Mouse (Mus musculus) megakaryocyte progenitor cell, adult 5-6 weeks (primary cell): ENCODE measurements around the gene Bmi1. TPM values are rescaled to one million over a fixed set of nuclear protein-coding genes. Genes with fewer than 3 reads are reported as not detected.

ENCODE experiments used
- ATAC-seq: replicated peaks from 2 replicates; pipeline ENCODE4 v1.8.0; 2016; ENCODE audit warnings: mild to moderate bottlenecking, moderate TSS enrichment, inconsistent platforms; ENCODE audit not compliant: poor library complexity
- total RNA-seq, 2 experiments: library from RNA; stranded (forward) in 1 of 2; stranded (reverse) in 1 of 2; fragments of 157-497, 149-512 nt in 1 of 2; fragments of 200-1000 nt in 1 of 2; gene quantifications; 2 replicates each; pipeline versions ENCODE4 v1.2.3 to v1.2.4; 2015 to 2017

The Bmi1 gene
- total RNA-seq (2015): 53.2 and 56.6 TPM in 2 replicates
- total RNA-seq (2017): 37.4 and 41.2 TPM in 2 replicates

GRCm38 (mm10) chr2:18676936-18677491 is at the start of gene Bmi1:
Gene Bmi1, plus strand, starts transcription at chr2:18677018.
- ATAC-seq: peak; percentile 20

GRCm38 (mm10) chr2:18630547-18630946 is 46.3 kb upstream of the Bmi1 start:
- ATAC-seq: peak; percentile 97

GRCm38 (mm10) chr2:18635052-18635451 is 41.8 kb upstream of the Bmi1 start:
- no peak for ATAC-seq

- ATAC-seq: peak; percentile 60
These were observed 28.3 kb upstream of the Bmi1 start for GRCm38 (mm10) chr2:18648563-18648962.

GRCm38 (mm10) chr2:18654821-18655220 is 22.0 kb upstream of the Bmi1 start:
- peak; percentile 92 for ATAC-seq

DNA sequence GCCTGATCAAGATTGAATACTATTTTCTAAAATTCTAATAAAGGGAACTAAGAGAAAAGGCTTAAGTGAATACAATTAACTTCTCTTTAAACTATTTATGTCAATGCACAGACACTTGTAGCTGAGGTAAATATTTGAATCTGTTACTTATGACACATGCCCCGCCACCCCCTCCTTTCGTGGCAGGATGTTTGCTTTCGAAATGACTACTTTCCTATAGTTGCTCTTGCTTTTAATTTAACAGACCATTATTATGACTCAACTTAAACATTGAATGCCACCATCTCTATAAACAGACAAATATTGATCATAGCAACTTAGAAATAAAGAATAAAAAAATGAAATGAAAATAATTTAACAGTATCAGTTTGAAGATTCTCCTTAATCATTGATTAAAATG is 12.8 kb upstream of the Bmi1 start:
- no peak for ATAC-seq

DNA sequence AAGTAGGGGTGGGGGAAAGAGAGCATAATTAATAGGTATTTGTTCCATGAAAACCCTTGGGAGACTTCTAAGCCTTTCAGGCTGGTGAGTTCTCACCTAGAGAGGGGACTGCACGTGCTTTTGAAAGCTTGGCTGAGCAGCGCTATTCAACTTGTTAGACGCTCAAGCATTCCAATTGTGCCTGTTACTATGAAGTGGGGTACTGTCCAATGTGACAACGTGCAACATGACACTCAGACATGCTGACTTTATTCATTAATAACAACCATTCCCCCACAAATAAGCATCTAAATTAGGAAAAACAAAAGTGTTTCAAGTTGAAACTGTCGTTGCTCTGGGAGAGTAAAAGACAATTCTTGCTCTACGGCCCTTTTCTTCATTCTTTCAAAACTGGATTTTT is 5.8 kb upstream of the Bmi1 start:
- ATAC-seq: no peak

DNA sequence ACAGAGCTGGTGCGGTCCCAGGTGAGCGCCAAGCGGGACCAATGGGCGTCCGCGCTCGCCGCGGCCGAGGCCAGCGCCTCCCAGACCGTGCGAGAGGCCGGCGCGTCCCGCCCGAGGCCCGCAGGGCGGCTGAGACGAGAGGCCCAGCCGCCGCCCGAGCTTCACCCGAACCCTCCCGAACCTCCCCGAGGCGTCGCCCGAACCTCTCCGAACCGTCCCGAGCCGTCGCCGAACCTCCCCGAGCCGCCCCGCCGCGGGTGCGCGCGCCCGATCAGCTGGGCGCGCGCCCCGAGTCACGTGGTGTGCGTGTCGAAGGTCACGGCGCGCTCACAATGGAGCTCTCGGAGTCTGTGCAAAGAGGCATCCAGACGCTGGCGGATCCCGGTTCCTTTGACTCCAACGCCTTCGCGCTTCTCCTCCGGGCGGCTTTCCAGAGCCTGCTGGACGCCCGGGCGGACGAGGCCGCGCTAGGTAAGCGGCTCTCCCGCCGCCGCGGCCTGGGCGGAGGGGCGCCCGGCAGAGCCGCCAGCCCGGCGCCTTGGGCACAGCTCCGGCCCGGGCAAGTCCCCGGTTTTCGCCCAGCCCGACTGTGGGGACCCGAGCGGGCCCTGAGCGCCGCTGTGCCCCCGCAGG is 4.6 kb upstream of the Bmi1 start, which contains the start of gene Commd3:
Gene Commd3, plus strand, starts transcription at position 252 of the 633 bp plus-strand sequence.
- ATAC-seq: peak; percentile 82

DNA sequence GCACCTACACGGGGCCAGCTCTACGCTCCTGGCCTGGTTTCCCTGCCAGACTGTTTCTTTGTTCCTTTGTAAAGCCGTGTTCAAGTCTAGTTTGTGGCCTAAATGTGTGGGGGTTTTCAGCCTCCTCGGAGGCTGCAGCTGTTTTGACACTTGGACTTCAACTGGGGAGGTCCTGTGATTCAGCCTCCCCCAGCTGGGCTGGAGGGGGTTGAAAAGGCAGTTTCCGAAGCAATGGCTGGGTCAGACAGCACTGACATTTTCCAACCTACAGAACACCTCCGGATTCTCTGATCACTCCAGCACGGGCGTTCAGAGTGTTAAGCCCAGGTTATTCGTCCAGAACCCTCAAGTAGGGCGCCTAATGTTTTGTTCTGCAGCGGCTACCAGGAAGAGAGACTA is 4.1 kb upstream of the Bmi1 start:
- ATAC-seq: no peak

- ATAC-seq: no peak
These were observed 3.1 kb upstream of the Bmi1 start for GRCm38 (mm10) chr2:18673766-18674165.

GRCm38 (mm10) chr2:18674193-18674902 is 2.5 kb upstream of the Bmi1 start:
- ATAC-seq: no peak

GRCm38 (mm10) chr2:18675681-18676456 is 949 bp upstream of the Bmi1 start:
- no peak for ATAC-seq

GRCm38 (mm10) chr2:18676457-18676935 is 322 bp upstream of the Bmi1 start:
- peak; percentile 37 for ATAC-seq

GRCm38 (mm10) chr2:18677631-18678471 is 1.0 kb downstream of the Bmi1 start:
- ATAC-seq: 0 out of 2 replicates have a peak, but pooled peaks have one; percentile 16

DNA sequence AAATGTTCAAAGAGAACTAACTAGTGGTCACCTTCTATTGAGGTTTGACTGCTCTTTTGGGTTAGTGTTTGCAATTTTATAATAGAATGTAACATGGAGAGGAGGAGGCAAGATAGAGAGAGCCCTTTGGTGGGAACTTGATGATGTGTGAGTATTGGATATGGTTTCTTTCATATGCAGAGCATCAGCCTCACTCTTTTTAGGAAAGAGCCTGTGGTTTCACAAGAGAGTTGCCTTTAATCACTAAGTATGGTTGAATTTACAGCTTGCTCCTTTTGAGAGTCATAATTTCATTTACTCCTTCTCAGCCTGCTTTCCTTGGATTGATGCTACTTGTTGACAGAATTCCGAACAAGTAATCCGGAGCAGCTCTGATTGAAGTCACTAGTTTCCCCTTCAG is 2.9 kb downstream of the Bmi1 start:
- ATAC-seq: no peak

- ATAC-seq: no peak
These were observed 3.7 kb downstream of the Bmi1 start for GRCm38 (mm10) chr2:18680501-18680900.

DNA sequence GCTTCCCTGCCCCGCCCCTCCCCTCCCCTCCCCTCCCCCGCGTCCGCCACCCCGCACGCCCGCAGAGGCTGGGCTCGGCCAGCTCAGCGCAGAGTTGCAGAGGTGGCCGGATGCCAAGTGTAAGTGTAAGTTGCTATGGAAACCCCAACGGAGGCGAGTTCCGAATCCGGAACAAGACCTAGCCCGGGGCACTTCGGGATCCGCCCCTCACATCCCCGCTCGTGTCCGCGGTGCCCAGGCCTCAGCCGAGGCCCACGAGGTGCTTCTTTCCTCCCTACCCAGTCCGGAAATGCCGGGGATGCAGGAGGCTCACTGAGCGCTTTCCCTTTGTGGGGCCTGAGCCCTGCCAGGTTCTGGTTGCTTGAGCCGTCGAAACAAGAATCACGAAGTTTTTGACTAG is 4.1 kb downstream of the Bmi1 start:
- ATAC-seq: peak; percentile 38

DNA sequence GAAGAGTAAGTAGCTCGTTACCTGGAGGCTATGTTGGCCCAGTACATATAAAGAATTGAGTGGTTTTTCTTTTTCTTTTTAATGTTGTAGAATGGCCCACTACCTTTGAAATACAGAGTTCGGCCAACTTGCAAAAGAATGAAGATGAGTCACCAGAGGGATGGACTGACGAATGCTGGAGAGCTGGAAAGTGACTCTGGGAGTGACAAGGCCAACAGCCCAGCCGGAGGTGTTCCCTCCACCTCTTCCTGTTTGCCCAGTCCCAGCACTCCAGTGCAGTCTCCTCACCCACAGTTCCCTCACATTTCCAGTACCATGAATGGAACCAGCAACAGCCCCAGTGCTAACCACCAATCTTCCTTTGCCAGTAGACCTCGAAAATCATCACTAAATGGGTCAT is 7.2 kb downstream of the Bmi1 start:
- ATAC-seq: no peak

DNA sequence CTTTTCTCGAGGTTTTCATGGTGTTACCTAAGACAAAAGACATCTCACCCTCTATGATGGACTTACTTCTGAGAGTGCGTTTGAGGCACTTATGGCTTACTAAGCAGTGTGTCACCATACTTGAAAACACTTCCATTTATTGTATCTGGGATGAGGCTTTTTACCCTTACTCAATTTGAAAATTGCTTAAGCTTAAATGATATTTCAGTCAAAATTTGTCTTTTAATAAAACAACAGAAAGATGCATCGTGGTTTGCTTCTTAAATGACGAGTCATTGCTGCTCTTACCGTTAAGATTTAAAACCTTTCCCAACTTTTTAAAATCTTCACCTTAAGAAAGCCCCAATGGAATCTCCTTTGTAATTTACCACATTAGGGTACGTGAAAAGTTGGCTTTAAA is 9.6 kb downstream of the Bmi1 start:
- ATAC-seq: no peak

DNA sequence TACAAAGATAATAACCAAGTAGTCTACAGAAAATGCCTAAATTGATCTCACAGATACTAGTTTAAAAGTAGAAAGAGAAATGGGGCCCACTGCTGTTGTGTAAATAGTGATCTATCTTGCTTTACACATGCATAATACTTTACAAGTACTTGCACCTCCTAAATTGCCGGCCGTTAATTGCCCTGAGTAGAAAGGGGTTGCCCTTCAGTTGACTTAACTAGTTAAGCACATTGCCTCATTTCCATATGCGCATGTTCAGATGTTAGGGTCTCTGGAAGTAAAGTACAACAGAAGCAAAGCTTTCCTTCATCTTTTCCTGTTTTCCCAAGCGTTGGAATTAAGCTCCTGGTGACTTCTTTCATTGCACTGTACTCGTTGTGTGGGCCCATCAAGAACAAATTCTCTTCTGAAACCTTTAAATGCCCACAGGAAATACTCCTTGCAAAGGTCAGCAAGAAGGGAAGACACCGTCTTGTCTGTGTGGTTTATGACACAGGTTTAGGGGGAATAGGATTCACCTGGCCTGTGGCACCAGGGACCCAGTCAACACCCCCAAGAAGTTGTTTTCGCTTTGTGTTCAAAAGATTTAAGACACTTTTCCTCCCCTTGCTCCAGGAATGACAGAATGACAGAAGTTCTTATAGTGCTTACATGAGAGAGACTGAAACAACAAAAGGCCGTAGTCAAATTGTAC is 10.2 kb downstream of the Bmi1 start:
- no peak for ATAC-seq
